Mouse (Mus musculus): ENCODE results near the gene Psmd13.

- peak; percentile 81 for TF ChIP-seq CTCF (conservative IDR thresholded peaks at IDR 0.05; ENCODE audit: low read length)
- no peak for TF ChIP-seq POU5F1 (IDR thresholded peaks at IDR 0.05; ENCODE audit: borderline replicate concordance, low read length)
Measured at GRCm38 (mm10) chr7:140941222-140942051, 59.7 kb downstream of the Psmd13 start, which contains the start of gene Pgghg.

Measured in E14TG2a.4 (cell line).